Mouse (Mus musculus): ENCODE data around the gene Slc5a4a.
A peak's percentile ranks its signal among the peaks of the same experiment; 100 is the strongest.

Gene Slc5a4a

GRCm38 (mm10) chr10:76147278-76147677, at the start of gene Slc5a4a:
Slc5a4a (plus strand) TSS chr10:76147451.
- DNase-seq (ENCODE audit: low read depth, low spot score), result no peak

GRCm38 (mm10) chr10:76110861-76111260, 36.4 kb upstream of the Slc5a4a start, which contains the start of gene Slc5a4b:
Slc5a4b (minus strand) TSS chr10:76110961.
- no peak for DNase-seq (ENCODE audit: low read depth, low spot score)

- peak; percentile 81 for DNase-seq (ENCODE audit: low read depth, low spot score)
Observed at GRCm38 (mm10) chr10:76117966-76118365, 29.3 kb upstream of the Slc5a4a start.

DNA sequence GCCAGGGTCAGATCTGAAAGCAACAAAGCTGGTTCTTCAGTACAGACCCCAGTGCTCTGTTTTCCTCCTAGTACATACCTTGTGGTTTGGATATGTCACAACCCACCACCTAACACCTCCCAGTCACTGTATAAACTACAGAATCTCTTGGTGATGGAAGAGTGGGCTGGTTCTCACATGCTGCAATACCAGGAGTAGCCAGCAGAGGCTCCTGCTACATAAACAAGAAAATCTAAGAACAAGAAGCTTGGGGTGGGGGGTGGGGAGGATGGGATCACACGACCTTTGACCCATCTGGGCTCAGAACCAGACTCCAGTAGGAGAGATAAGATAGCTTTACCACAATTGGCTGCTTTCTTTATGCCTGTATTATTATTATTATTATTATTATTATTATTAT, 28.5 kb upstream of the Slc5a4a start:
- peak; percentile 87 for DNase-seq (ENCODE audit: low read depth, low spot score)

- DNase-seq (ENCODE audit: low read depth, low spot score), result no peak
Observed at GRCm38 (mm10) chr10:76120124-76120711, 27.0 kb upstream of the Slc5a4a start.

GRCm38 (mm10) chr10:76121495-76121894, 25.8 kb upstream of the Slc5a4a start:
- DNase-seq (ENCODE audit: low read depth, low spot score), result no peak

DNA sequence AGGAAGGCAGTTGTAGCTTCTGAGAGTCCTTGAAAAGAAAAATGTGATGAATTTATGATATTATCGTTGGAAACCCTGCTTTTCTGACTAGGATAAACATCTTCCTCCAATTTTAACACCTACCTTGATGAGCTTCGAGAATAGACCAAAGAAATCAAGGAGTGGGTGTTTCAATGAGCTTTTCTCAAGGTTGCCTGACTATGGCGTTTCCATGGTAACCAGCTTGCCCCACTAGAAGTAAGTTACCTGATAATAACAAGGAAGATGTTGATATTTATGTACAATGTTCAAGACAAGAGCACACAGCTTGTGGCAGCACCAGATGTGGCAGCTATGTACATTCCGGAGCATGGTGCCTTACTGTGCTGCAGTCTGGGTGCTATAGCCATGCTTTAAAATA, 14.7 kb upstream of the Slc5a4a start:
- DNase-seq (ENCODE audit: low read depth, low spot score), result no peak

- no peak for DNase-seq (ENCODE audit: low read depth, low spot score)
Observed at GRCm38 (mm10) chr10:76136318-76136717, 10.9 kb upstream of the Slc5a4a start.

DNA sequence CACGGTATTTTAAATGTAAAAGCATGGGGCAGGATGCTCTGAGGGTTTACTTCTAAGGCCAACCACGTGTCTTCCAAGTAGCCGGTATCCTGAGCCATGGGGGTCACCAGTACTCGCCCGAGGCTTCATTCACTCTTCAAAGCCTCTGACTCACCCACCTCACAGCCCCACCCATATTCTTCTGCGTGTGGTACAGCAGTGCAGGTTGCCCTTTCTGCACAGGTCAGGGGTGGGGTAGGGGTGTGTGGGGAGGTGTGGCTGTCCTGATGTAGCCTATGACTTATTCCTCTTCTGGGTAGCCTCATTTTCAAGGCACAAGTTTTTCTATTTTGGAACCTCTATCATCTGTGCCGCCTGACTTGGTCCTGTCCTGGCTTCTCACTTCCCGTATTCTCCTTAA, 405 bp upstream of the Slc5a4a start:
- peak; percentile 30 for DNase-seq (ENCODE audit: low read depth, low spot score)

- no peak for DNase-seq (ENCODE audit: low read depth, low spot score)
Observed at GRCm38 (mm10) chr10:76155911-76156310, 8.7 kb downstream of the Slc5a4a start.

GRCm38 (mm10) chr10:76157528-76157927, 10.3 kb downstream of the Slc5a4a start:
- no peak for DNase-seq (ENCODE audit: low read depth, low spot score)

DNA sequence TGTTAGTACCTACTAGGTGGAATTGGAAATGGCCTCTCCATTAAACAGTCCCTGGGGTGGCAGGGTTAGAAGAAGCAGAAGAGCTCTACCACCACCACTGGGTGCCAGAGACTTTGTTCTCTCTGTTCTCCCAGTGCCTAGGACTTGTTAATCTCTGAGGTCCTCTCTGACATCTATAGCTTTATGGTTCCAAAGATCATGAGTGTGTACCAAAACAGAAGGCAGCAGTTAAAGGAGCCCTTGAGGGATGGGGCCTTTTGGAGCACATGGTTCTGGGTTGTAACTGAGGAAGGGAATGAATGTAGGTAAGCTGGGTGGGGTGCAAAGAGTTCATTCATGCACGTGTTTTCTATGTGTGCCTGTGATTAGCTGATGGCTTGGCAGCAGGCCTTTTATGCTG, 10.8 kb downstream of the Slc5a4a start:
- no peak for DNase-seq (ENCODE audit: low read depth, low spot score)

DNA sequence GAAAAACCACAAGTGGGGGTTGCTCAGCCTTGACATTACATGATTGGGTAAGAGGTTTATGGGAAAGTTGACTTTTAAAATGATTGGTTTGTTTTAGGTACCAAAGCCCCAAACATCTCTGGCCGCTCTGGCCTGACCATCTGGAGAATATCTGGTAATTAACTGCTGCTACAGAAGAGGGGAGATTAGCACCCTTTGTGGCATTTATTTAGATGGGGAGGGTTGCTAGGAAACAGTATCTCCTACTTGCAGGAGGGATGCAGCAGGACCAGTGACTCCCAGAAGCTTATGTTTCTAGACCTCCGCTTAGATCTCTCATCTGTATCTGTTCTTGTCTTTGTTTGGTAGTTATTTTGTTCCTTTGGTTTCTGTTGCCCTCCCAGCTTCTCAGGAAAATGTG, 27.6 kb downstream of the Slc5a4a start:
- no peak for DNase-seq (ENCODE audit: low read depth, low spot score)

DNA sequence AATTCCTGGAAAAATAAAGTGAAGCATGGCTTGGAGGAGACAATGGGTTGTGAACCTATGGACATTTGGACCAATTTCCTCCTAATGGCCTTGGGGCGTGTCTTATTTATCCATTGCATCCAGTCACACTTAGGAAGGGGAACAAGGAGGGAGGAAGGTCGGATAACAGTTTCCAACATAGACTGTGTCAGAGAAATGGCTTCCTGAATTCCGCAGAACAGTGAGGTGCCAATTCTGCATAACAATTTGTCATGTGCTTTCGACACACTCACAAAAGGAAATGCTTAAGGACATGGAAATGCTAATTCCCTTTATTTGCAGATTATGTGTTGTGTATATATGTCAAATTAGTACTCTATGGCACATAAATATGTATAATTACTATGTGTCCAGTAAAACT, 38.0 kb downstream of the Slc5a4a start:
- peak; percentile 63 for DNase-seq (ENCODE audit: low read depth, low spot score)

DNA sequence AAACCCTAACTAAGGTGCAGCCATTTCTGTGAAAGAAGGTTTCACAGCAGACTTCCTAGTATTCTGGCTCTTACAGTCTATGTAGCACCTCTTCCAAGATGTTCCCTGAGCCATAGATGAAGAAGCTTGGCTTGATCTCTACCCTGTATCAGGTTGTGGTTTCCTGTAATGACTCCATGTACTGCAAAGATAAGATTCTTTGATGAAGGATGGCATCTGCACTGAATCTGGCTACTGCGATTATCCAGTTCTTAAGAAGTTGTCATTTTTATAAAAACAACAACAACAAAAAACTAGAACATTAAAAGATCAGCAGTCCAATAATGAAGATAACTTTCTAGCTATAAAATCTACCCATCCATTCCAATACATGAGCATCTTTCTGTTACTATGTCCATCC, 40.8 kb downstream of the Slc5a4a start:
- DNase-seq (ENCODE audit: low read depth, low spot score), result no peak

DNA sequence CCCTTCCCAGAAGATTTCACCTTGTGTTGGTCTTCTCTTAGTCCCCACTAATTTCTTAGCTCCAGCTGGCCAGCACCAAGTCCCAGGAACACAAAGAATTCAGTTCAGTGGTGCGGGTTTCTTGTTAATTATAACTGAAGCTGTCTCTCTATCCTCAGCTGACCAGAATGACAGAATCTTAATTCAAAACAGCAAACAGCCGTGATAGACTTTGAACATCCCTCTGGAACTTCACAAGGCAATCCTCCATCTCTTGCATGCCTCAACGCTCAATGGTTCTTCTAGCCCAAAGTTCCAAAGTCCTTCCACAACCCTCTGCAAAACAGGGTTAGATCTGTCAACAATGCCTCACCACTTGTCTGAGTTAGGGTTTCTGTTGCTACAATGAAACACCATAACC, 54.2 kb downstream of the Slc5a4a start:
- DNase-seq (ENCODE audit: low read depth, low spot score), result no peak

GRCm38 (mm10) chr10:76201978-76202377, 54.7 kb downstream of the Slc5a4a start:
- DNase-seq (ENCODE audit: low read depth, low spot score), result peak; percentile 88

DNA sequence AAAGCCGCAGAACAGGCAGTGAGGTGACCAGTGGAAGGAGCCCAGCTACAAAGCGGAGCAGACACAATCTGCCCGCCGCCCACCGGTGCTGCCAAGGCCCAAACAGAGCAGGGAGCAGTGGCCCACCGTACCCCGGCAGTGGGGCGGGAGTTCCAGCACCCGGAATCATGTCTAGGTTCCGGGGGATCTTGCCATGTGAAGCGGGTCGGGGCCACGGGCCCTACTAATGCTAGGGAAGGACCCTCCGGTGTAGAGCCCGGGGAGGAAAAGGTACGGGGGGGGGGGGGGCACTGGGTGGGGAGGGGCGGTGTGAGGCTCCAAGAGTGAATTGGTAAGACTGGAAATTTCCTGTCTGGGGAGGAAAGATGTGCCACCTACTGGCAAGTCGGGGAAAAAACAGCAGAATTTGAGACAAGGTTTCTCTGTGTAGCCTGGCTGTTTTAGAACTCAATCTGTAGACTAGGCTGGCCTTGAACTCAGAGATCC, 56.6 kb downstream of the Slc5a4a start:
- DNase-seq (ENCODE audit: low read depth, low spot score), result peak; percentile 66

DNA sequence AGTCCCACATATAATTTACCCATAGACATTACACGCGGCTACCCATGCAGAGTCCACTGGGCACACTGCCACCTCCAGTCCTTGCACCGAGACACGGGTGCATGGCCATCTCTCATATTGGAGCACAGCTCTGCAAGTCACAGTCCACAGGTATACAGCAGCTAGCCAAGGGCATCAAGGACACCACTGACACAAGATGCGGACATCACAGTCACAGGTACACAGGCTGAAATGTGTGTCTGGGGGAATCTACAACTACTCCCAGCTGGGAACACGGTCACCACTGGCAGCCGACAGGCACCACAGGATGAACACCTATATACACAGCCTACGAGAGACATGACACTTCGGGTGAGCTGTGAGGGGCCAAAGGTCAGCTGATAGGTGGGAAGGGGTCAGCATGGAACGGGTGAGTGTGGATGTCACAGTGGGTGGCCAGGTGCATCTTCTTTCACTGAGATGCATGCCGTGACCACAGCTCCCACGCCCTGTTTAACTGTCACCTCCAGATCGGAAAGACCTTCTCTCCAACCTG, 60.1 kb downstream of the Slc5a4a start:
- no peak for DNase-seq (ENCODE audit: low read depth, low spot score)

- no peak for DNase-seq (ENCODE audit: low read depth, low spot score)
Observed at GRCm38 (mm10) chr10:76209241-76209640, 62.0 kb downstream of the Slc5a4a start.

GRCm38 (mm10) chr10:76210806-76211205, 63.6 kb downstream of the Slc5a4a start:
- DNase-seq (ENCODE audit: low read depth, low spot score), result no peak

DNA sequence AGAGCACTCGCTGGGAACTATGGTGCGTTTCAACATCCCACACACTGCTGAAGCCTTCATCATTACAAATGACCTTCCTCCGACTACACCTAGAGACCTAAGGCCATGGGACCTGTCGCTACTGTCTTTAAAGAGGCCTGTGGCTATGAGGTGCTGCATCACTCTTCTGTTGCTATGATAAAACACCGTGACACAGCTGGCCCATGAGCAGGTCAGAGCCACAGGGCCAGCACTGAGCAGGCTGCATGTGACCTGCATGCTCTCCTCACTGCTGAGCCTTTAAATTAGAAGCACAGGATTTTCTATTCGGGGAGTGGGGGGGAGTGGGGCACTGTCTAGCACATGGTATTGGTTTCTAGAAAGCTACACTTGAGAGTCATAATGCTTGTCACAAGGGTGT, 64.9 kb downstream of the Slc5a4a start:
- DNase-seq (ENCODE audit: low read depth, low spot score), result no peak

GRCm38 (mm10) chr10:76214161-76214560, 66.9 kb downstream of the Slc5a4a start:
- DNase-seq (ENCODE audit: low read depth, low spot score), result no peak

- no peak for DNase-seq (ENCODE audit: low read depth, low spot score)
Observed at GRCm38 (mm10) chr10:76217056-76217455, 69.8 kb downstream of the Slc5a4a start.
